Mouse (Mus musculus) heart, postnatal 0 days (tissue): Measurements from ENCODE around the gene Vamp9.

Experiments
- CTCF ChIP-seq: IDR thresholded peaks from 2 replicates; pipeline ENCODE4 v1.5.1; 2016; ENCODE audit warnings: antibody characterized with exemption, control low read depth, low read depth
- EP300 ChIP-seq: IDR thresholded peaks from 2 replicates; pipeline ENCODE4 v1.6.1; 2016; ENCODE audit warnings: antibody characterized with exemption, low read depth

DNA sequence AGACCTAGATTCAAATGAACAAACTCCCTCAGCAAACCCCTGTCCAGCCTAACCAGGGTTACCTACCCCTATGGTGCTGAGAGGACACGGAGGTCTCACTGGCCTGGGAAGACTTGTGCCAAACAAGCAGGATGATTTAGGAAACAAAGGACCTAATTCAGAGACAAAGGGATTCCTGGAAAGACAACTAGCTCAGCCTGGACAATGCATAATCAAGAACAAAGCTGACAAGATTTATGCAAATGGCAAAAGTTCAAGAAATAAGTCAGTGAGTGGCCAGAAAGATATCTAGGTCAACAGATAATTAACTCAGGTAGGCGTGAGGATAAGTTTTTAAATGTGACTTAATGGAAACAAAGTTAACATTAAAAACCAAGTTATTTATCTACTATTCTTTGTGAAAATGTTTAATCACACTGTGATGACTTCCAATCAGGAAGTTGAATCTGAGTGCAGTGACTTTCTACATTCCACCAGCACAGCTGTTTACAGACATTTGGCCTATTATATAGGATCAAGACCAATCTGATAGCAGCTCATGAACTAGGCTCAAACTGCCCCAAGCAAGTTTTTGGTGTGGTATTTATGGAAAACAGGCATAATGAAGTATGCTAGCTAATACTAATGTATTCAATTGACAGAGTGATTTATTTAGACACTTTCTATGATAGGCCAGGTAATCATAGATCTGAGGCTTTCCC, 53.3 kb downstream of the Vamp9 start:
- TF ChIP-seq EP300: no peak
- no peak for TF ChIP-seq CTCF
